Mouse (Mus musculus) hindbrain, embryonic 11.5 days (tissue): Measurements from ENCODE around the gene Asap3. TPM values are rescaled to one million over a fixed set of nuclear protein-coding genes. Genes with fewer than 3 reads are reported as not detected.

Experiments used
- ATAC-seq: fragments of 200-750 bp; cut with Nextera tagmentation; 2 replicates; pipeline ENCODE4 v1.8.0; 2017; ENCODE audit warnings: mild to moderate bottlenecking, moderate TSS enrichment, moderate library complexity; ENCODE audit not compliant: low FRiP score
- DNase-seq: peaks from one replicate; pipeline ENCODE4 v3.0.0-alpha.2; 2015; ENCODE audit warnings: low spot score
- H3K27ac ChIP-seq: fragments of 300-500 bp; sonication (generic); 2 replicates; pipeline ENCODE4 v1.5.1; 2014; ENCODE audit warnings: mild to moderate bottlenecking, low read depth, low read length
- H3K27me3 ChIP-seq: fragments of 300-500 bp; sonication (generic); 2 replicates; pipeline ENCODE4 v1.6.1; 2014; ENCODE audit warnings: mild to moderate bottlenecking, low read length, moderate library complexity, mixed read lengths; ENCODE audit not compliant: control insufficient read depth, insufficient read depth
- H3K36me3 ChIP-seq: fragments of 300-500 bp; sonication (generic); 2 replicates; pipeline ENCODE4 v1.6.1; 2014; ENCODE audit warnings: mild to moderate bottlenecking, low read length, moderate library complexity, mixed read lengths; ENCODE audit not compliant: control insufficient read depth, insufficient read depth
- H3K4me1 ChIP-seq: fragments of 300-500 bp; sonication (generic); replicated peaks from 2 replicates; pipeline ENCODE4 v1.6.1; 2014; ENCODE audit warnings: low read length, mixed read lengths; ENCODE audit not compliant: control insufficient read depth, insufficient read depth
- H3K4me2 ChIP-seq: fragments of 300-500 bp; sonication (generic); replicated peaks from 2 replicates; pipeline ENCODE4 v1.6.1; 2014; ENCODE audit warnings: mild to moderate bottlenecking, low read depth, low read length
- H3K4me3 ChIP-seq: fragments of 300-500 bp; sonication (generic); 2 replicates; pipeline ENCODE4 v1.5.1; 2014; ENCODE audit warnings: low read depth, low read length
- H3K9ac ChIP-seq: fragments of 300-500 bp; sonication (generic); 2 replicates; pipeline ENCODE4 v1.6.1; 2014; ENCODE audit warnings: low read depth, low read length
- H3K9me3 ChIP-seq: fragments of 300-500 bp; sonication (generic); 2 replicates; pipeline ENCODE4 v1.6.1; 2016; ENCODE audit warnings: low read length; ENCODE audit not compliant: control insufficient read depth
- whole genome bisulfite sequencing: fragments of 180-500 bp; shearing (Covaris S2); extraction: QIAGEN DNeasy Blood & Tissue Kit; methylation state at CpG from one replicate; pipeline ENCODE4 v1.1.7; 2014; 5-methylcytosine and 5-hydroxymethylcytosine counted together
- polyA plus RNA-seq: library from polyadenylated mRNA; unstranded; fragments of >200 nt; fragmentation: Nextera tagmentation; extraction: Ambion mirVana; gene quantifications from 2 replicates; pipeline ENCODE4 v1.2.1, GENCODE M21; 2014

Gene Asap3
- polyA plus RNA-seq, 1 experiment from 2014 or later, result 2.5 TPM

DNA sequence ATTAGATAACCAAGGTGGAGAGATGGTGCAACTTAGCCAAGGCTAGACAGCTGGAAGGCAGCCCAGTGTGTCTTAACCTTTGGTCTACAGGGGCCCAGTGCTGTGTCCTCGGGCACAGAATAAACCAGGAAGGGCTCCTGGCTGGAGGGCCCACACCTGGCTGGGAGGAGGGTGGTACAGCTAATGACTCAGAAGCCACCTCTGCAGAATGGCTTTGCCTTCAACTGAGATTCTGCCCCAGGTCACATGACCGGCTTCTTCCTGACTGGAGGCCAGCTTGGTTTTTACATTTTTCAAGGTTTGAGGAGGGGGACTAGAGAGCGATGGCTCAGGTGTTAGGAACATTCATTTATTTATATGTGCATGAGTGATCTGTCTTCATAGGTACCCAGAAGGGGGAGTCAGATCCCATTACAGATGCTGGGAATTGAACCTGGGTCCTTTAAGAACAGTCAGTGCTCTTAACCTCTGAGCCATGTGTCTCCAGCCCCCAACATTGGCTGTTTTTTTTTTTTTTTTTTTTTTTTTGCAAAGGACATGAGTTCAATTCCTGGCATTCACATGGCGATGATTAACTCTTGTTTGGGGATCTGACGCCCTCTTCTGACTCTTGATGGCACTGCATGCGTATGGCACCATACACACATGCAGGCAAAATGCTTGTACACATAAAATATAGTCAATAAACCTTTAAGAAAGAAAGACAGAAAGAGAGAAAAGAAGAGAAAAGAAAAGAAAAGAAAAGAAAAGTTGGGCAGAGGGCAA is 17.0 kb upstream of the Asap3 start:
- Histone ChIP-seq H3K27ac (no peak overlapping the region), H3K4me3 (no peak overlapping the region), H3K36me3 (no peaks in the 10 kb centered on the region), H3K9me3 (no peaks in the 10 kb centered on the region), H3K4me1 (no peaks in the 10 kb centered on the region), H3K9ac (no peak overlapping the region), H3K27me3 (no peaks in the 10 kb centered on the region), H3K4me2 (no peak overlapping the region)
- ATAC-seq, result no peak
- 77% methylated on average over 6 of the region's 6 CpGs for WGBS
- no peak for DNase-seq

DNA sequence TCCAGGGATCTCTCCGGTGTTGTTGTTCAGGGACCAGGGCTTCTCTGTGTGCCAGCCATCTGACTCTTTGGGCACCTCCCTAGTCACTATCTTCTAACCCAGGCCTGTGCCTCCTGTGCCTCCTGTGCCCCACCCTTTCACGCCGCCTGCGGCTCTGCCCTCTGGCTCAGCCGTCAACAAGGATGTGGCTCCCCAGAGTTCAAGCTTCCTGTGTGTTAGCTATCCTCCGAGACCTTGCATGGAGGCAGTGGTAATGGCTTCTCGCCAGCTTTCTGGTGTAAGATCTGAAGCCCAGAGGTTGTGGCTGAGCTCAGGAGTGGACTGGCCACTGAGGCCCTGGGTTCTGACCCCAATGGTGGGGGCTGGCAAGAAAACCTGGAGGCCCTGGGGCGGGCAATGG is 16.3 kb upstream of the Asap3 start:
- Histone ChIP-seq H3K9ac (no peak overlapping the region), H3K4me1 (no peaks in the 10 kb centered on the region), H3K4me3 (no peak overlapping the region), H3K27me3 (no peaks in the 10 kb centered on the region), H3K9me3 (no peaks in the 10 kb centered on the region), H3K4me2 (no peak overlapping the region), H3K36me3 (no peaks in the 10 kb centered on the region), H3K27ac (no peak overlapping the region)
- ATAC-seq (no peak), DNase-seq (no peak)
- WGBS, result 89% methylated on average over 8 of the region's 8 CpGs

DNA sequence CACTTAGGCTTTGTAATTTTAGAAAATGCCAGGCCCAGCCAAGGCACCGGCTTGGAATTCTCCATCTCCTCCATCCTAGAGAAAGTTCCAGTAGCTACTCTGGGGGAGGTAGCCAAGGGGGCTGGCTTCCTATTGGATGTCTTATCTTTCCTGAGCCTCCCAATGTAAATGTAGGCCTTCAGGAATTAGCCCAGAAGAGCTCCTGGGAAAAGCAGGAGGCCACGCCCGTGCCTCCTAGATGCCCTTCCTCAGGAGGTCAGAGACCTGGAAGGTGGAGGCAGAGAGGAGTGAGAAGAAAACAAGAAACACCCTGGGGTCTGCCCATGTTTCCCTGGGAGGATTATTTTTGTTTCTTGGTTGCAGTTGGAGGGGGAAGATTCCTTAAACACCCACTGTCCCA is 12.6 kb upstream of the Asap3 start:
- H3K4me1 ChIP-seq, result no peaks in the 10 kb centered on the region
- ATAC-seq, result no peak
- no peaks in the 10 kb centered on the region for H3K9me3 ChIP-seq
- no peak overlapping the region for H3K4me3 ChIP-seq
- no peak for DNase-seq
- no peaks in the 10 kb centered on the region for H3K27me3 ChIP-seq
- H3K27ac ChIP-seq, result no peak overlapping the region
- WGBS, result 88% methylated on average over 3 of the region's 3 CpGs
- no peaks in the 10 kb centered on the region for H3K36me3 ChIP-seq
- H3K4me2 ChIP-seq, result no peak overlapping the region
- no peak overlapping the region for H3K9ac ChIP-seq

DNA sequence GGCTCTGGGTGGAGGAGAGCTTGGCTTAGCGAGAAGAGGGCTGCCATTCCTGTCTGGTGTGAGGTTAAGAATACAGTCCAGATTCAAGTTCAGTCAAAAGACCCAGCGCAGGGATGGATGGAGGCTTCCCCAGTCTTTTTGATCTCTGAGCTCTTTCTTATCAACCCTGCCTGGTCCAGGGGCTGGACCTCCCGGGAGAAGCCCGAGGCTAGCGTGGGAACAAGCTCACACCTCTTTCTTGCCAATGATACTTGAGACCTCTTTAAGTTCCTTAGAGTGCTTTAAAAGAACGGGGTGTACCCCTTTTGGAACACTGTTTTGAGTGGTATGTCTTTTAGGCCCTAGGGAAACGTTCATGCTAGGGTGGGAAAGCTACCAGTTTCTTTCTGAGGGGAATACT is 11.1 kb upstream of the Asap3 start:
- Histone ChIP-seq H3K4me3 (no peak overlapping the region), H3K36me3 (no peaks in the 10 kb centered on the region), H3K9me3 (no peaks in the 10 kb centered on the region), H3K9ac (no peak overlapping the region), H3K27me3 (no peaks in the 10 kb centered on the region), H3K27ac (no peak overlapping the region), H3K4me1 (no peaks in the 10 kb centered on the region), H3K4me2 (no peak overlapping the region)
- whole genome bisulfite sequencing, result 67% methylated on average over 7 of the region's 7 CpGs
- DNase-seq (no peak), ATAC-seq (no peak)

DNA sequence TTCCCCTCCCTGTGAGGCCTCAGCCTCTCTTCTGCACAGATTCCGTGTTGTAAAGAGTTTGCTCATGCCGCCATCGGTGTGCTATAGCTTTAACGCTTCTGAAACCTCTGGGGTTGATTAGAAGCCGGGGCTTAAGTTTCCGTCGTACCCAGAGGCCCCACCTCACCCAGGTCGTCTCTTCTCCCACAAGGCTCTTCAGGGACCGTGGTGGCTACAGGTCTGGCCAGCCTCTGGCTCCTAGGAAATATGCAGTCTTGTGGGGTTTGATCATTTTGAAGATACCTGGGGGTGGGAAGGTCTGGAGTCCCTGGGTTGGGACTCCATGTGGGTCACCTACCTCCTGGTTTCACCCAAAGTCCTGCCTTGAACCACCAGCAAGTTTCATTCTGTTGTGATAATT is 10.5 kb upstream of the Asap3 start:
- Histone ChIP-seq H3K36me3 (no peaks in the 10 kb centered on the region), H3K27me3 (no peaks in the 10 kb centered on the region)
- WGBS, result 68% methylated on average over 9 of the region's 9 CpGs

DNA sequence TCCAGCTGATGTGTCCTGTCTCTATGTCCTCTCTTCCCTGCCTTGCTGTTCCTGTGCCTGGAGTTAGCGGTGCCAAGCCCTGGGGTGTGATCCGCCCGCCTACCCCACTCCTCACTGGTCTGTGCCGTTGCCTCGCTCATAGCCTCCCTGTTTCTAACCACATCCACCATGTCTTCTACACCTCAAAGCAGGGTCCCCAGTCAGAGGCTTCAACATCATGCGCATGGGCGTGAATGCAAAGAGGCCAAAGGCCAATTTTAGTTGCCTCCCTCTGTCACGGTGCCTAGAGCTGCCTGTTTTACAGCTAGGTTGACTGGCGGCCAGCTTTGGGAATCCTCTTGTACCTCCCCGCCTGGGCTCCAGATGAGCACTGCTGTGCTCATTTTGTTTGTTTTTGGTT is 10.0 kb upstream of the Asap3 start:
- H3K27me3 ChIP-seq, result no peaks in the 10 kb centered on the region
- no peak for DNase-seq
- no peaks in the 10 kb centered on the region for H3K36me3 ChIP-seq
- no peak overlapping the region for H3K4me3 ChIP-seq
- H3K9me3 ChIP-seq, result no peaks in the 10 kb centered on the region
- no peak overlapping the region for H3K27ac ChIP-seq
- WGBS, result 74% methylated on average over 10 of the region's 10 CpGs
- H3K4me2 ChIP-seq, result no peak overlapping the region
- no peak overlapping the region for H3K9ac ChIP-seq
- no peak for ATAC-seq
- H3K4me1 ChIP-seq, result no peaks in the 10 kb centered on the region

More for the DNA sequence above, 10.5 kb upstream of the Asap3 start:
- H3K9me3 ChIP-seq, result no peaks in the 10 kb centered on the region
- no peak overlapping the region for H3K9ac ChIP-seq
- ATAC-seq (no peak), DNase-seq (no peak)
- no peak overlapping the region for H3K4me2 ChIP-seq
- no peaks in the 10 kb centered on the region for H3K4me1 ChIP-seq
- H3K4me3 ChIP-seq, result no peak overlapping the region
- no peak overlapping the region for H3K27ac ChIP-seq

DNA sequence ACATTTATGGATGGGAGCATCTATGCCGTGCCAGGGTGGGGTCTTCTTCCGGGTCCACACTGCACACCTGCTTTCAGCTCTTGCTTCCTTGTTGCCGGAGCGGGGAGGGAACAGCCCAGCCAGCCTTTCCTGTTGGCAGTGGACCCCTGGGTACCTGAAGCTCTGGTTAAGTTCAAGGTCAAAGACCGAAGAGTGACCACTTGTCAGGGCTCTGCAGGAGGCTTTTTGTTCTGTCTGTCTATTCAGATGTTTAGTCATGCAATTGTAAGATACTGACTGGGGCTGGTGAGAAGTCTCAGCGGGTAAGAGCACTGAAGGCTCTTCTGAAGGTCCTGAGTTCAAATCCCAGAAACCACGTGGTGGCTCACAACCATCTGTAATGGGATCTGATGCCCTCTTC is 7.3 kb upstream of the Asap3 start:
- DNase-seq, result no peak
- Histone ChIP-seq H3K27ac (no peak overlapping the region), H3K36me3 (no peaks in the 10 kb centered on the region), H3K4me2 (no peak overlapping the region), H3K9me3 (no peaks in the 10 kb centered on the region), H3K9ac (no peak overlapping the region), H3K4me3 (no peak overlapping the region), H3K4me1 (no peaks in the 10 kb centered on the region), H3K27me3 (no peaks in the 10 kb centered on the region)
- no peak for ATAC-seq
- WGBS, result 69% methylated on average over 7 of the region's 7 CpGs

DNA sequence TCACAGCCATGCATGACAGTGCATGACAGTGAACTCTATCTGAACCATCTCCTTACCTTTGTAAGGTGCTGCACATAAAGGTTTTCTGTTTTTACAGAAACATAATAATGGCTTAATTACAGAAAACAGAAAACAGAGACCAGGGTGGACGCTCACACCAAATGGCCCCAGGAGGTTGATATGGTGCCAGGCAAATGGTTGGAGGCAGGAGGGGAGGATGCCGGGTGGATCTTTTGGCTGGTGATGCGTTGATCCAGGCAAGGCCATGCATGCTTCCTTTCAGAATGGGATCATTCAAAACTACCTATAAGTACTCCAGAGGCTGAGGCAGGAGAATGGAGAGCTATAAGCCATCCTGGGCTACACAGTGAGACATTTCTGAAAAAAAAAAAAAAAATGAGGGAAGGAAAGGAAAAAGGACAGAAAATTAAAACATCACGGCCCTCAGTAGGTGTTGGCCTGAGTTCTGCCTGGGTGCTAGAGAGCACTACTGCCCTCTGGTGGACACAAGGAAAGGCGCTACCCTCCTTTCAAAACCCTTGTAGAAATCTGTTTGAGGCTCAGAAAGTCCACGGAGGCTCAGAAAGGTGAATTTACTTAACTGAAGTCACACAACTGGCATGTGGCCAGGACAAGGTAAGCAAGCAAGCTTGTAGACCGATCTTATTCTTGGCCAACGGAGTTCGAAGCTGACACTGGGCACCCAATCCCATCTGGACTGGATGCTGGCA is 6.4 kb upstream of the Asap3 start:
- H3K27ac ChIP-seq, result no peak overlapping the region
- 32% methylated on average over 9 of the region's 9 CpGs for WGBS
- H3K27me3 ChIP-seq, result no peaks in the 10 kb centered on the region
- no peak overlapping the region for H3K4me3 ChIP-seq
- no peak for ATAC-seq
- no peak overlapping the region for H3K4me2 ChIP-seq
- H3K36me3 ChIP-seq, result no peaks in the 10 kb centered on the region
- no peak overlapping the region for H3K9ac ChIP-seq
- H3K4me1 ChIP-seq, result no peaks in the 10 kb centered on the region
- peak; percentile 77 for DNase-seq
- no peaks in the 10 kb centered on the region for H3K9me3 ChIP-seq

DNA sequence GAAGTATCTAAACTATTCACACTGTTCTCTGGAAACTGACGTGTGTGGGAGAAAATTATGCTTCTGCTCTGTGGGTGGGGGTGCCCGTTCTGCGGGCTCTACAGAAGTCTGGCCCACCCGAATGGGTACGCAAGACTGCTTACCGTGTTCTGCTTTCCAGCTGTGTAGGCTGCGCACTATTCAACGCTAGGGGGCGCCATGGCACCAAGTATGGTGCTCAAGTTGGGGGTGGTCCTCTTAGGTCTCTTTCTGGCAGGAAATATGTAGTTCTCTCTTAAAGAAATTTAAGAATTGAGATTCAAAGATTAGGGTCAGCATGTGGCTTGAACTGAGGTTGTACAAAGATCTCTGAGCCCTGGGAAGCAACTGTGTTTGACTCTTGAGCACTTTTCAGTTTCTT is 3.7 kb upstream of the Asap3 start:
- WGBS, result 4% methylated on average over 9 of the region's 9 CpGs
- Histone ChIP-seq H3K9ac (no peak overlapping the region), H3K27ac (no peak overlapping the region), H3K4me1 (peaks cover 4% of the 10 kb centered on the region), H3K9me3 (no peaks in the 10 kb centered on the region), H3K4me2 (no peak overlapping the region), H3K4me3 (no peak overlapping the region), H3K27me3 (no peaks in the 10 kb centered on the region), H3K36me3 (no peaks in the 10 kb centered on the region)
- ATAC-seq (no peak), DNase-seq (peak; percentile 93)
